Mouse (Mus musculus) bone marrow, adult 2 months (tissue): Measurements from ENCODE around the gene Gm28778.

Experiments used
- CTCF ChIP-seq: fragments of 200-500 bp; IDR thresholded peaks from 2 replicates; pipeline ENCODE4 v1.5.1; 2011; ENCODE audit warnings: low read length, control low read depth; ENCODE audit not compliant: control insufficient read depth, insufficient read depth
- POLR2A ChIP-seq: fragments of 200-500 bp; IDR thresholded peaks from 2 replicates; pipeline ENCODE4 v1.6.1; 2011; ENCODE audit warnings: low read depth, mild to moderate bottlenecking, control low read depth, low read length, borderline replicate concordance; ENCODE audit not compliant: control insufficient read depth

- TF ChIP-seq POLR2A: no peak
- no peak for TF ChIP-seq CTCF
Measured at GRCm38 (mm10) chr1:53324277-53324676, 27.4 kb downstream of the Gm28778 start.
